Mouse (Mus musculus): ENCODE results near the gene Rnf103. TPM values are rescaled to one million over a fixed set of nuclear protein-coding genes. Genes with fewer than 3 reads are reported as not detected.
"Not testable (repeated sequence)": the region's sequence is repeated elsewhere in the genome, so short reads cannot be mapped to it uniquely, and the experiment has no call there.

Gene Rnf103
- 13.6 and 13.7 TPM in 2 replicates for polyA plus RNA-seq (2014; fragmentation: Nextera tagmentation; extraction: Ambion mirVana)

- DNase-seq (ENCODE audit: low spot score), result peak; percentile 98
- Histone ChIP-seq H3K9ac (ENCODE audit: low read depth, low read length) (peak within 1 kb of the TSS; percentile 92), H3K4me2 (peak within 1 kb of the TSS; percentile 92), H3K4me3 (ENCODE audit: low read depth, low read length) (peak within 1 kb of the TSS; percentile 84), H3K27me3 (replicated peaks; ENCODE audit: control insufficient read depth, insufficient read depth, low read length) (no peaks in the 10 kb centered on the region), H3K4me1 (replicated peaks; ENCODE audit: control insufficient read depth, insufficient read depth, low read length) (peaks cover 13% of the 10 kb centered on the region), H3K27ac (ENCODE audit: low read depth, low read length) (peak within 1 kb of the TSS; percentile 93), H3K9me3 (ENCODE audit: control insufficient read depth, low read length) (no peaks in the 10 kb centered on the region), H3K36me3 (ENCODE audit: control insufficient read depth, insufficient read depth, low read length) (no peaks in the 10 kb centered on the region; the same call in 1 of the 2 replicates)
- under 1% methylated on average over 77 of the region's 79 CpGs for WGBS
- ATAC-seq (replicated peaks; ENCODE audit: low FRiP score), result peak; percentile 95
Measured at GRCm38 (mm10) chr6:71493675-71494340, at the start of gene Rnf103. Gene Rnf103, plus strand, starts transcription at chr6:71493894.

GRCm38 (mm10) chr6:71444756-71445155, 48.9 kb upstream of the Rnf103 start:
- Histone ChIP-seq H3K27ac (ENCODE audit: low read depth, low read length) (no peak overlapping the region), H3K4me2 (no peak overlapping the region)
- WGBS, result 39% methylated on average over 1 of the region's 1 CpGs

GRCm38 (mm10) chr6:71445560-71445959, 48.1 kb upstream of the Rnf103 start:
- 72% methylated on average over 6 of the region's 6 CpGs for WGBS
- Histone ChIP-seq H3K36me3 (ENCODE audit: control insufficient read depth, insufficient read depth, low read length) (no peaks in the 10 kb centered on the region), H3K4me3 (ENCODE audit: low read depth, low read length) (no peak overlapping the region)

More at GRCm38 (mm10) chr6:71444756-71445155, 48.9 kb upstream of the Rnf103 start:
- DNase-seq (ENCODE audit: low spot score) (no peak), ATAC-seq (replicated peaks; ENCODE audit: low FRiP score) (no peak)
- Histone ChIP-seq H3K9me3 (ENCODE audit: control insufficient read depth, low read length) (no peaks in the 10 kb centered on the region), H3K9ac (ENCODE audit: low read depth, low read length) (no peak overlapping the region), H3K27me3 (replicated peaks; ENCODE audit: control insufficient read depth, insufficient read depth, low read length) (no peaks in the 10 kb centered on the region), H3K36me3 (ENCODE audit: control insufficient read depth, insufficient read depth, low read length) (no peaks in the 10 kb centered on the region), H3K4me1 (replicated peaks; ENCODE audit: control insufficient read depth, insufficient read depth, low read length) (0 out of 2 replicates have a peak, but pooled peaks cover 2% of the 10 kb centered on the region), H3K4me3 (ENCODE audit: low read depth, low read length) (no peak overlapping the region)

GRCm38 (mm10) chr6:71452792-71453191, 40.9 kb upstream of the Rnf103 start:
- Histone ChIP-seq H3K9me3 (ENCODE audit: control insufficient read depth, low read length) (no peaks in the 10 kb centered on the region), H3K36me3 (ENCODE audit: control insufficient read depth, insufficient read depth, low read length) (no peaks in the 10 kb centered on the region), H3K4me2 (no peak overlapping the region), H3K9ac (ENCODE audit: low read depth, low read length) (no peak overlapping the region), H3K27me3 (replicated peaks; ENCODE audit: control insufficient read depth, insufficient read depth, low read length) (no peaks in the 10 kb centered on the region), H3K27ac (ENCODE audit: low read depth, low read length) (no peak overlapping the region), H3K4me1 (replicated peaks; ENCODE audit: control insufficient read depth, insufficient read depth, low read length) (no peaks in the 10 kb centered on the region), H3K4me3 (ENCODE audit: low read depth, low read length) (no peak overlapping the region)
- 66% methylated on average over 2 of the region's 2 CpGs for WGBS
- DNase-seq (ENCODE audit: low spot score) (peak; percentile 10), ATAC-seq (replicated peaks; ENCODE audit: low FRiP score) (no peak)

More at GRCm38 (mm10) chr6:71445560-71445959, 48.1 kb upstream of the Rnf103 start:
- Histone ChIP-seq H3K4me1 (replicated peaks; ENCODE audit: control insufficient read depth, insufficient read depth, low read length) (0 out of 2 replicates have a peak, but pooled peaks cover 2% of the 10 kb centered on the region), H3K27me3 (replicated peaks; ENCODE audit: control insufficient read depth, insufficient read depth, low read length) (no peaks in the 10 kb centered on the region), H3K9me3 (ENCODE audit: control insufficient read depth, low read length) (no peaks in the 10 kb centered on the region), H3K4me2 (no peak overlapping the region), H3K27ac (ENCODE audit: low read depth, low read length) (no peak overlapping the region), H3K9ac (ENCODE audit: low read depth, low read length) (no peak overlapping the region)
- ATAC-seq (replicated peaks; ENCODE audit: low FRiP score) (no peak), DNase-seq (ENCODE audit: low spot score) (no peak)

GRCm38 (mm10) chr6:71453983-71454739, 39.5 kb upstream of the Rnf103 start:
- H3K27ac ChIP-seq (ENCODE audit: low read depth, low read length); H3K4me2 ChIP-seq; DNase-seq (ENCODE audit: low spot score); H3K27me3 ChIP-seq (replicated peaks; ENCODE audit: control insufficient read depth, insufficient read depth, low read length); ATAC-seq (replicated peaks; ENCODE audit: low FRiP score); H3K4me1 ChIP-seq (replicated peaks; ENCODE audit: control insufficient read depth, insufficient read depth, low read length); H3K9me3 ChIP-seq (ENCODE audit: control insufficient read depth, low read length); H3K9ac ChIP-seq (ENCODE audit: low read depth, low read length); H3K36me3 ChIP-seq (ENCODE audit: control insufficient read depth, insufficient read depth, low read length); H3K4me3 ChIP-seq (ENCODE audit: low read depth, low read length): not testable (repeated sequence)

GRCm38 (mm10) chr6:71457956-71458608, 35.6 kb upstream of the Rnf103 start:
- Histone ChIP-seq H3K4me3 (ENCODE audit: low read depth, low read length) (no peak overlapping the region), H3K36me3 (ENCODE audit: control insufficient read depth, insufficient read depth, low read length) (no peaks in the 10 kb centered on the region), H3K4me1 (replicated peaks; ENCODE audit: control insufficient read depth, insufficient read depth, low read length) (no peaks in the 10 kb centered on the region), H3K9me3 (ENCODE audit: control insufficient read depth, low read length) (no peaks in the 10 kb centered on the region), H3K27ac (ENCODE audit: low read depth, low read length) (no peak overlapping the region), H3K27me3 (replicated peaks; ENCODE audit: control insufficient read depth, insufficient read depth, low read length) (no peaks in the 10 kb centered on the region), H3K9ac (ENCODE audit: low read depth, low read length) (no peak overlapping the region), H3K4me2 (no peak overlapping the region)
- 51% methylated on average over 8 of the region's 8 CpGs for WGBS
- DNase-seq (ENCODE audit: low spot score) (no peak), ATAC-seq (replicated peaks; ENCODE audit: low FRiP score) (no peak)

- Histone ChIP-seq H3K36me3 (ENCODE audit: control insufficient read depth, insufficient read depth, low read length) (no peaks in the 10 kb centered on the region), H3K9ac (ENCODE audit: low read depth, low read length) (no peak overlapping the region), H3K4me2 (no peak overlapping the region), H3K4me3 (ENCODE audit: low read depth, low read length) (no peak overlapping the region), H3K27me3 (replicated peaks; ENCODE audit: control insufficient read depth, insufficient read depth, low read length) (no peaks in the 10 kb centered on the region), H3K9me3 (ENCODE audit: control insufficient read depth, low read length) (no peaks in the 10 kb centered on the region), H3K4me1 (replicated peaks; ENCODE audit: control insufficient read depth, insufficient read depth, low read length) (no peaks in the 10 kb centered on the region), H3K27ac (ENCODE audit: low read depth, low read length) (no peak overlapping the region)
- ATAC-seq (replicated peaks; ENCODE audit: low FRiP score), result no peak
- DNase-seq (ENCODE audit: low spot score), result no peak
- 91% methylated on average over 3 of the region's 3 CpGs for WGBS
Measured at GRCm38 (mm10) chr6:71465146-71465545, 28.5 kb upstream of the Rnf103 start.

GRCm38 (mm10) chr6:71467766-71468165, 25.9 kb upstream of the Rnf103 start:
- WGBS, result 81% methylated on average over 4 of the region's 4 CpGs
- Histone ChIP-seq H3K4me3 (ENCODE audit: low read depth, low read length) (no peak overlapping the region), H3K27ac (ENCODE audit: low read depth, low read length) (no peak overlapping the region), H3K9me3 (ENCODE audit: control insufficient read depth, low read length) (no peaks in the 10 kb centered on the region), H3K9ac (ENCODE audit: low read depth, low read length) (no peak overlapping the region), H3K36me3 (ENCODE audit: control insufficient read depth, insufficient read depth, low read length) (no peaks in the 10 kb centered on the region), H3K4me2 (no peak overlapping the region), H3K4me1 (replicated peaks; ENCODE audit: control insufficient read depth, insufficient read depth, low read length) (no peaks in the 10 kb centered on the region; the same call in 1 of the 2 replicates), H3K27me3 (replicated peaks; ENCODE audit: control insufficient read depth, insufficient read depth, low read length) (no peaks in the 10 kb centered on the region)
- DNase-seq (ENCODE audit: low spot score) (no peak), ATAC-seq (replicated peaks; ENCODE audit: low FRiP score) (no peak)

Data from liver, embryonic 11.5 days (tissue).